Mouse (Mus musculus) liver, embryonic 14.5 days (tissue): Measurements from ENCODE around the gene Cdc42ep4. TPM values are rescaled to one million over a fixed set of nuclear protein-coding genes. Genes with fewer than 3 reads are reported as not detected.

Source experiments
- ATAC-seq: fragments of 200-750 bp; cut with Nextera tagmentation; 2 replicates; pipeline ENCODE4 v1.8.0; 2017; ENCODE audit warnings: moderate number of reproducible peaks, mild to moderate bottlenecking, moderate library complexity; ENCODE audit not compliant: insufficient read depth
- DNase-seq, 3 experiments: peaks; one replicate each; pipeline ENCODE4 v3.0.0-alpha.2; 2012 to 2013; ENCODE audit warnings: low read depth in 3 of 3, low spot score in 3 of 3
- H3K27ac ChIP-seq: fragments of 300-500 bp; sonication (generic); 2 replicates; pipeline ENCODE4 v1.5.1; 2014; ENCODE audit warnings: moderate library complexity, mild to moderate bottlenecking, control low read depth, inconsistent platforms
- H3K27me3 ChIP-seq: fragments of 300-500 bp; sonication (generic); 2 replicates; pipeline ENCODE4 v1.6.1; 2014; ENCODE audit warnings: mild to moderate bottlenecking, low read length, moderate library complexity; ENCODE audit not compliant: control insufficient read depth, insufficient read depth
- H3K36me3 ChIP-seq: fragments of 300-500 bp; sonication (generic); replicated peaks from 2 replicates; pipeline ENCODE4 v1.6.1; 2014; ENCODE audit warnings: low read depth; ENCODE audit not compliant: control insufficient read depth, insufficient read depth
- H3K4me1 ChIP-seq, 2 experiments: fragments of 200-500 bp in 1 of 2; fragments of 300-500 bp in 1 of 2; sonication (generic) in 1 of 2; replicated peaks; 2 replicates each; pipeline ENCODE4 v1.6.1; 2012 to 2014; ENCODE audit warnings: antibody characterized with exemption in 1 of 2, inconsistent platforms in 1 of 2, low read length in 1 of 2; ENCODE audit not compliant: control insufficient read depth in 2 of 2, insufficient read depth in 2 of 2
- H3K4me2 ChIP-seq: fragments of 300-500 bp; sonication (generic); 2 replicates; pipeline ENCODE4 v1.6.1; 2014; ENCODE audit warnings: low read depth, mild to moderate bottlenecking, control low read depth, moderate library complexity
- H3K4me3 ChIP-seq, 2 experiments: fragments of 200-500 bp in 1 of 2; fragments of 300-500 bp in 1 of 2; sonication (generic) in 1 of 2; 2 replicates each; pipeline ENCODE4 v1.5.1; 2012 to 2014; ENCODE audit warnings: low read depth in 2 of 2, low read length in 2 of 2, mild to moderate bottlenecking in 2 of 2, control low read depth in 1 of 2, inconsistent platforms in 1 of 2, moderate library complexity in 1 of 2; ENCODE audit not compliant: insufficient read depth in 1 of 2
- H3K9ac ChIP-seq: fragments of 300-500 bp; sonication (generic); replicated peaks from 2 replicates; pipeline ENCODE4 v1.6.1; 2014; ENCODE audit warnings: mild to moderate bottlenecking, control low read depth, moderate library complexity
- H3K9me3 ChIP-seq: fragments of 300-500 bp; sonication (generic); 2 replicates; pipeline ENCODE4 v1.6.1; 2016; ENCODE audit warnings: low read length, mixed read lengths; ENCODE audit not compliant: control insufficient read depth
- CTCF ChIP-seq: IDR thresholded peaks from 2 replicates; pipeline ENCODE4 v1.5.1; 2016; ENCODE audit warnings: antibody characterized with exemption, low read depth, control low read depth
- EP300 ChIP-seq: IDR thresholded peaks from 2 replicates; pipeline ENCODE4 v1.6.1; 2016; ENCODE audit warnings: antibody characterized with exemption, low read depth
- WGBS: fragments of 180-500 bp; shearing (Covaris S2); extraction: QIAGEN DNeasy Blood & Tissue Kit; methylation state at CpG from one replicate; pipeline ENCODE4 v1.1.7; 2014; ENCODE audit not compliant: insufficient replicate concordance; 5-methylcytosine and 5-hydroxymethylcytosine counted together
- polyA plus RNA-seq, 2 experiments: library from polyadenylated mRNA; depleted of rRNA in 1 of 2; stranded (reverse) in 1 of 2; unstranded in 1 of 2; fragments of >200 nt; fragmentation: Nextera tagmentation in 1 of 2; extraction: Ambion mirVana in 1 of 2; gene quantifications; 2 replicates each; pipeline versions ENCODE4 v1.2.1 to v1.2.3; 2012 to 2014

Gene Cdc42ep4
- polyA plus RNA-seq, 2 experiments, result 9.0 to 10.0 TPM

DNA sequence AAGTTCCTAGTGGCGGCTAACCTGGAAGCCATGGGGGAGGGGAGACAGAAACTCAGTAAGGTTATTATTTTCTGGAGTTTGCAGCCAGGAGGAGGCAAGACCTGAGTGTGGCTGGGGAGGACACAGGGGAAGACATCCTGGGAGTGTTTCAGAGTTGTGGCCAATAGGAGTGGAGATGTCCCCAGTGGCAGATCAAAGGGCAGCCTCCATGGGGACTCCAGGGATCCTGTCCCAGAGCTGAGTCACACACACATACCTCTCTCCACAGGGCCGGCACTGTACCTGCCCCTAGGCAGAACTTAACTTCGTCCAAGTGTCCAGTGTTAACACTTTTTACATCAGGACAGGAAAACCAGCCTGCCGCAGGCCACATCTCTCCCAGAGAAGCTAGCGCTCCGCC is 16.5 kb downstream of the Cdc42ep4 start:
- Histone ChIP-seq H3K4me2 (no peak overlapping the region), H3K4me1 (peaks cover 21 to 38% of the 10 kb centered on the region in 2 experiments), H3K36me3 (peaks cover 3% of the 10 kb centered on the region; the same call in 1 of the 2 replicates), H3K9me3 (no peaks in the 10 kb centered on the region), H3K27me3 (no peaks in the 10 kb centered on the region), H3K9ac (no peak overlapping the region), H3K4me3 (no peak overlapping the region), H3K27ac (no peak overlapping the region)
- ATAC-seq (no peak), DNase-seq (no peak)
- 81% methylated on average over 6 of the region's 6 CpGs for WGBS
- TF ChIP-seq CTCF, result no peak
- no peak for TF ChIP-seq EP300

DNA sequence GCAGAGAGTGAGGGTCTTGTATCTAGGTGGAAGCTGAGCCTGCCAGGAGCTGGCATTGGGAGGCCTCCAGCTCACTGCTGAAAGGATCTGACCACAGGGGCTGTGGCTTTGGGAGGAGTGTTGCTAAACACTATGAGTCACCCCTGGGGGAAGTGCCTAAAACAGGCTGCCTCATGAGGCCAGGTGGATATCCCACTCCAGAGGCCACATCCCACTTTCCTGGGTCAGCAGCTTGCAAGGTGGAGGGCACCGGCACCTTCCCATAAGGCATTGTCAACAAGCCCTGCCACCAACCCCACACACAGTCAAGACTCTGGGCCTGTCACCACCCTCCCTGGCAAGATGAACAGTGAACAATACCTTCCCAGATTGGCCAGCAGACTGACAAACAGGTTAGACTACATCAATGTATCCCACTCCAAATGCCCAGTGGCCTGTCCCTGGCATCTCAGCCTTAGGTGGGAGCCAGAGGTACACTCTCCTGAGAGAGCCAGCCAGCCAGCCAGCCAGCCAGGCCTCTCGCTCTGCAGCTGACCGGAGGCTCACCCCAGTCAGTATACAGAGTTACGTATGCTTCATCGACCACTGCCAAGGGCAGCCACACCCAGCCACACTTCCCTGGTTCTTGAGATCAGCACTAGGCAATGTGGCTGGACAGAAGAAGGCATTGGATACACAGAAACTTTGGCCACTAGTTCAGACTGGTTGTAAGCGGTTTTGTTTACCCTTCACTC is 17.9 kb downstream of the Cdc42ep4 start:
- Histone ChIP-seq H3K9me3 (no peaks in the 10 kb centered on the region), H3K27me3 (no peaks in the 10 kb centered on the region), H3K36me3 (peaks cover 10% of the 10 kb centered on the region), H3K4me2 (0 out of 2 replicates have a peak overlapping the region, but pooled peaks have one; percentile 13), H3K9ac (no peak overlapping the region), H3K27ac (no peak overlapping the region; the same call in 1 of the 2 replicates), H3K4me1 (peaks cover 21 to 33% of the 10 kb centered on the region in 2 experiments), H3K4me3 (no peak overlapping the region)
- DNase-seq (no peak), ATAC-seq (peak; percentile 25; the same call in 1 of the 2 replicates)
- TF ChIP-seq EP300 (no peak), CTCF (no peak)
- WGBS, result 57% methylated on average over 6 of the region's 6 CpGs

DNA sequence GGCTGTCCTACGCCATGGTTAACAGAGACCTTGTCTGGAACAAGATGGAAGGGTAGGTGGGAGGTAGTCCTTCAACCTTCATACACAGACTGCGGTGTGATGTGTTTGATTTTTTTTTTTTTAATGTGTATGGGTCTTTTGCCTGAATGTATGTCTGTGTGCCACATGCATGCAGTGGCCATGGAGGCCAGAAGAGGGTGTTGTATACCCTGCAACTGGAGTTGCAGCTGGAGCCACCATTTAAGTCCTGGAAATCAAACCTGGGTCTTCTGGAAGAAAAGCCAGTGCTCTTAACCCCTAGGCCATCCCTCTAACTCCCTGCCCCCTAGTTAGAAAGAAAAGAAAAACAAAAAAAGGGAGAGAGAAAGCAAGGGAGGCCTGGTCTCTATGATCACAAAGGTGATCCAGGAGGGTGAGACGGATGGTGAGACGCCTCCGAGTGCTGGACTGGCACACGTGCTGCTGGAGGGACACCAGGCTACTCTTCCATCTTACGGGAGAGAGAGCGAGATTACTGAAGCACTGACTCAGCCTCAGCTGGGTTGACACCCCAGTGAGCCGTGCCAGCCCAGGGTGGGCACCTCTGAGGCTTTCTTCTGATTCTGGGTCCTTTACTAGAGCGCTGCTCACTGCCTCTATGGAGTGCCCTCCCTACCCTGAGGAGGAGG is 19.6 kb downstream of the Cdc42ep4 start:
- WGBS, result 89% methylated on average over 10 of the region's 10 CpGs
- Histone ChIP-seq H3K9ac (no peak overlapping the region), H3K4me2 (no peak overlapping the region), H3K4me1 (peaks cover 15 to 25% of the 10 kb centered on the region in 2 experiments), H3K27ac (no peak overlapping the region), H3K4me3 (no peak overlapping the region), H3K27me3 (no peaks in the 10 kb centered on the region), H3K36me3 (peaks cover 27% of the 10 kb centered on the region), H3K9me3 (no peaks in the 10 kb centered on the region)
- TF ChIP-seq EP300, result no peak
- peak; percentile 42 for TF ChIP-seq CTCF
- no peak for DNase-seq
- no peak for ATAC-seq

DNA sequence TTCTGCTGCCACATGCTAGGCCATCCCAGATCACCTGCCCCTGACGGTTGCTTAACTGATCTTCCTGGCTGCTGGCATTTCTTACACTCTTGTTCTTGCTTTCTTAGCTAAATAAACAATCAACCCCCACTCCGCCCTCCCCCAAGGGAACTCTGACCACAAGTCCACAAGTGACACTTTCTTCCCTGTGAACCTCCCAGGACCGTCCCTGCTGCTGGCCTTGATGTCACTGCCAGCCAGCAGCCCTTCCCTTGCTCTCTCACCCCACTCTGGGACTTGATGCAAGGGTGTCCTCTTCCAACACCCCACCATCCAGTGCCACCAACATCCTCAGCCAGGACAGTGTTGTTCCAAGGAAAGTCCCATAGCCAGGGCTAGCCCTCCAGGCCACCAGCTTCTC is 20.8 kb downstream of the Cdc42ep4 start:
- ATAC-seq (no peak), DNase-seq (no peak)
- H3K27ac ChIP-seq, result no peak overlapping the region
- no peaks in the 10 kb centered on the region for H3K9me3 ChIP-seq
- no peak overlapping the region for H3K4me2 ChIP-seq
- peaks cover 13 to 22% of the 10 kb centered on the region in 2 experiments for H3K4me1 ChIP-seq
- no peak overlapping the region for H3K9ac ChIP-seq
- peaks cover 33% of the 10 kb centered on the region for H3K36me3 ChIP-seq
- 68% methylated on average over 3 of the region's 3 CpGs for WGBS
- TF ChIP-seq CTCF (no peak), EP300 (no peak)
- H3K4me3 ChIP-seq, result no peak overlapping the region
- no peaks in the 10 kb centered on the region for H3K27me3 ChIP-seq

DNA sequence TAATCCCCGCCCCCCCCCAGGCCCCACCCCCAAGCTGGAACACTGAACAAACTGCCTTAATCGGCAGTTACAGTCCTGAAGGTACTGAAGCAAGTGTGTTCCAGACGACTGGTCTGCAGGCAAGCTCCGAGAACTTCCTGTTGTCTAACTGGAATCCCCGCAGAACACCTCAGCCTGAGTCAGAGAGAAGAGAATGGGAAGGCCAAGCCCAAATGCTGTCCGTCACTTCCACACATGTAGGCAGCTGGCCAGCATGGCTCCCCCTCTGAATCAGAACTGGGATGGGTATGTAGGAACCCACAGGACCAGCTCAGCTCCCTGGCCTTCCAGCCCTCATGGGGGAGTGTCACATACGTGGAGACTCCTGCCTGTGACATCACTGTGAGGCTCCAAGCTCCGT is 21.8 kb downstream of the Cdc42ep4 start:
- DNase-seq, result no peak

More for the DNA sequence above, 21.8 kb downstream of the Cdc42ep4 start:
- Histone ChIP-seq H3K36me3 (peaks cover 30% of the 10 kb centered on the region), H3K27me3 (no peaks in the 10 kb centered on the region), H3K4me1 (peaks cover 13 to 18% of the 10 kb centered on the region in 2 experiments), H3K9me3 (no peaks in the 10 kb centered on the region), H3K4me2 (no peak overlapping the region), H3K4me3 (no peak overlapping the region), H3K9ac (no peak overlapping the region), H3K27ac (no peak overlapping the region)
- ATAC-seq, result no peak
- TF ChIP-seq CTCF (no peak), EP300 (no peak)
- 69% methylated on average over 8 of the region's 8 CpGs for WGBS
